Mouse (Mus musculus) urinary bladder, postnatal 14 days (tissue): ENCODE data around the gene Kcna4.

Experiments used
- DNase-seq: peaks from one replicate; pipeline ENCODE4 v3.0.0; 2021; ENCODE audit warnings: low spot score

The Kcna4 gene

GRCm38 (mm10) chr2:107289990-107290696 lies at the start of gene Kcna4:
Gene Kcna4 (plus strand): TSS chr2:107290639.
- DNase-seq, result peak; percentile 23

GRCm38 (mm10) chr2:107258091-107258490 lies 32.3 kb upstream of the Kcna4 start:
- no peak for DNase-seq

- DNase-seq, result no peak
Observed at GRCm38 (mm10) chr2:107266251-107266650, 24.2 kb upstream of the Kcna4 start.

- DNase-seq, result no peak
Observed at GRCm38 (mm10) chr2:107270050-107270449, 20.4 kb upstream of the Kcna4 start.

- DNase-seq, result no peak
Observed at GRCm38 (mm10) chr2:107290697-107291019, 219 bp downstream of the Kcna4 start.

GRCm38 (mm10) chr2:107291142-107291541 lies 703 bp downstream of the Kcna4 start:
- no peak for DNase-seq

GRCm38 (mm10) chr2:107294521-107294920 lies 4.1 kb downstream of the Kcna4 start:
- DNase-seq, result no peak

- no peak for DNase-seq
Observed at GRCm38 (mm10) chr2:107301886-107302285, 11.4 kb downstream of the Kcna4 start.

GRCm38 (mm10) chr2:107304707-107305106 lies 14.3 kb downstream of the Kcna4 start:
- DNase-seq, result no peak

- DNase-seq, result no peak
Observed at GRCm38 (mm10) chr2:107306077-107306476, 15.6 kb downstream of the Kcna4 start.

- DNase-seq, result no peak
Observed at GRCm38 (mm10) chr2:107318636-107319035, 28.2 kb downstream of the Kcna4 start.

GRCm38 (mm10) chr2:107321596-107322226 lies 31.3 kb downstream of the Kcna4 start:
- no peak for DNase-seq

- DNase-seq, result no peak
Observed at GRCm38 (mm10) chr2:107324090-107324489, 33.7 kb downstream of the Kcna4 start.

GRCm38 (mm10) chr2:107327276-107327675 lies 36.8 kb downstream of the Kcna4 start:
- DNase-seq, result no peak

GRCm38 (mm10) chr2:107341291-107341690 lies 50.9 kb downstream of the Kcna4 start:
- DNase-seq, result no peak

- DNase-seq, result no peak
Observed at GRCm38 (mm10) chr2:107344807-107345206, 54.4 kb downstream of the Kcna4 start.

GRCm38 (mm10) chr2:107345299-107345698 lies 54.9 kb downstream of the Kcna4 start:
- DNase-seq, result no peak
